Mouse (Mus musculus): ENCODE data around the gene Ctr9. TPM values are rescaled to one million over a fixed set of nuclear protein-coding genes. Genes with fewer than 3 reads are reported as not detected.

The Ctr9 gene
- polyA plus RNA-seq, 1 experiment: 21.2 TPM

DNA sequence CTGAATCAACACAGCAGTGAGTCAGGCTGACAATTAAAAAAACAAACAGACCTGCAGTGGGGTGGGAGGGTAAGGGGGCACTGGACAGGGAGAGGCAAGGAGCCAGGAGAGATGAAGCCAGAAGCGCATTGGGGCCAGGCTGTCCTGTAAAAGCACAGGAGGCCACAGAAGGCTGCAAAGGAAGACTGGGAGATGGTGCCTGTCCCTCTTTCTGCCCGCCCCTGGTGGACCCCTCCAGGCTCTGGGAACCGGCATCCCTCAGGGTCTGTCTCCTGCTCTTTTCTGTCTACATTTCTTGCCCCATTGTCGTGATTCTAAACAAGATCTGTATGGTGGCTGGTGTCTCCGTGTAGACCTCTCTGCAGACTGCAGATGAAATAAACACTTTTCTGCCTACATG is 13.0 kb upstream of the Ctr9 start:
- no peak overlapping the region for H3K4me3 ChIP-seq (replicated peaks; ENCODE audit: control insufficient read depth, low read depth, low read length)
- peaks cover 5% of the 10 kb centered on the region for H3K4me1 ChIP-seq (ENCODE audit: control insufficient read depth, insufficient read depth, low read length)
- H3K27ac ChIP-seq (ENCODE audit: control insufficient read depth, insufficient read depth, low read depth, low read length, poor library complexity): no peak overlapping the region
- WGBS: 85% methylated on average over 5 of the region's 5 CpGs
- TF ChIP-seq CTCF (IDR thresholded peaks at IDR 0.05; ENCODE audit: control insufficient read depth, insufficient read depth, low read length) (no peak), POLR2A (IDR thresholded peaks at IDR 0.05; ENCODE audit: borderline replicate concordance, control insufficient read depth, low read depth, low read length) (no peak)

DNA sequence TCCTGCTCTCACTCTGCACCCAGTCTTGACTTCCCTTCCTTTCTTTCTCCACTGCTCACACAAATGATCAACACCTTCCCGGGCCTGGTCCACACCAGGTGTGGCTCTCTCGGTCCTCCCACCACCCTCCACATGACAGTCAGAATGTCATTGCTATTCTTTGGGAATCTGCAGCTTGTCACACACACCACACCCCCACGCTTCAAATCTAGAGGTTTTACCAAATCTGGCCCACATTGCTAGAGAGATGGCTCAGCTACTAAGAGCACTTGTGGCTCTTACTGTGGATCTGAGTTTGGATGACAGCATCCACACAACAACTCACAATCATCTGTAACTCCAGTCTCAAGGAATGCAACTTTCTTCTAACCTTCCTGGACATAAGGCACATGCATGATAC is 11.8 kb upstream of the Ctr9 start:
- Histone ChIP-seq H3K4me3 (replicated peaks; ENCODE audit: control insufficient read depth, low read depth, low read length) (no peak overlapping the region), H3K27ac (ENCODE audit: control insufficient read depth, insufficient read depth, low read depth, low read length, poor library complexity) (no peak overlapping the region), H3K4me1 (ENCODE audit: control insufficient read depth, insufficient read depth, low read length) (peaks cover 5% of the 10 kb centered on the region)
- 72% methylated on average over 3 of the region's 3 CpGs for WGBS
- TF ChIP-seq CTCF (IDR thresholded peaks at IDR 0.05; ENCODE audit: control insufficient read depth, insufficient read depth, low read length): no peak
- TF ChIP-seq POLR2A (IDR thresholded peaks at IDR 0.05; ENCODE audit: borderline replicate concordance, control insufficient read depth, low read depth, low read length): no peak

DNA sequence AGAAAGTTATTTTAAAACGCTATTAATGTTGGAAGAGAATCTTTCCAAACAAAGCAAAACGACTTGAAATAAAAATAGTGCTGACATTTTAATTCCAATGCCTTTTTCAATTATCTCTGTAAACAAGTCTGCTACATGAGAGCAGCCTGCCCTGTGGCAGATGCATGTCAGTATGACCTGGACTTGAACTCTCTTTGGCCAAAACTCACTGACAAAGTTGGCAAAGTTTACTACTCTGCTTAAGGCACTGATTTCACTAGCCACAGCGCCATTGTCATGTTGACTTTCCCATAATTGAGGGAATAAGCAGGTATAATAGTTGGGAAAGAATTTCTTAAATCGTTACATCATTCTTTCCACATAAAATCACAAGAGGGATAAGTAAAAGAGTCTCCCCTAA is 7.9 kb upstream of the Ctr9 start:
- no peaks in the 10 kb centered on the region; the same call in 1 of the 2 replicates for H3K4me1 ChIP-seq (ENCODE audit: control insufficient read depth, insufficient read depth, low read length)
- 77% methylated on average over 4 of the region's 4 CpGs for WGBS
- no peak overlapping the region for H3K27ac ChIP-seq (ENCODE audit: control insufficient read depth, insufficient read depth, low read depth, low read length, poor library complexity)
- TF ChIP-seq CTCF (IDR thresholded peaks at IDR 0.05; ENCODE audit: control insufficient read depth, insufficient read depth, low read length): no peak
- TF ChIP-seq POLR2A (IDR thresholded peaks at IDR 0.05; ENCODE audit: borderline replicate concordance, control insufficient read depth, low read depth, low read length): no peak
- no peak overlapping the region for H3K4me3 ChIP-seq (replicated peaks; ENCODE audit: control insufficient read depth, low read depth, low read length)

DNA sequence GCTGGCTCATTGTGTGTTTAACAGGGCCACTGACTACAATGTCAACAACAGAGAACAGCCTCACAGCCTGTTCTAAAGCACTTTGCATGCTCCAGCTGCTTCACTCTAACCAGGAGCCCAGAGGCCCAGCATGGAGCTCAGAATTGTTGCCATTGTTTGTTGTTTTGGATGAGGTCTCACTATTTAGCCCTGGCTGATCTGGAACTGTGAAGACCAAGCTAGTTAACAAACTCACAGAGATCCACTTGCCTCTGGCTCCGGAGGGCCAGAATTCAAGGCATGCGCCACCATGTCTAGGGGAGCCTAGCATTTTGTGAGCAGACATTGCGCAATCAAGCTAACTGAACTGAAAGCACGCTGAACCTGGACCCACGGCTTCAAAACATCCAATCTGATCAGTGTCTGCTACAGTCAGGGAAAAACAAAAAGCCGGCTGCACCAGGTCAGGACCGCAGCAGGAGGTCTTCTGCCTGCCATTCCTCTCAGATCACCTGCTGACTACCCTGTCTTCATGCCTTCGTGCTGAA is 4.6 kb upstream of the Ctr9 start:
- H3K4me1 ChIP-seq (ENCODE audit: control insufficient read depth, insufficient read depth, low read length): no peaks in the 10 kb centered on the region; the same call in 1 of the 2 replicates
- TF ChIP-seq CTCF (IDR thresholded peaks at IDR 0.05; ENCODE audit: control insufficient read depth, insufficient read depth, low read length) (no peak), POLR2A (IDR thresholded peaks at IDR 0.05; ENCODE audit: borderline replicate concordance, control insufficient read depth, low read depth, low read length) (no peak)
- no peak overlapping the region for H3K27ac ChIP-seq (ENCODE audit: control insufficient read depth, insufficient read depth, low read depth, low read length, poor library complexity)
- H3K4me3 ChIP-seq (replicated peaks; ENCODE audit: control insufficient read depth, low read depth, low read length): peak overlapping the region; percentile 11
- WGBS: 46% methylated on average over 8 of the region's 8 CpGs

DNA sequence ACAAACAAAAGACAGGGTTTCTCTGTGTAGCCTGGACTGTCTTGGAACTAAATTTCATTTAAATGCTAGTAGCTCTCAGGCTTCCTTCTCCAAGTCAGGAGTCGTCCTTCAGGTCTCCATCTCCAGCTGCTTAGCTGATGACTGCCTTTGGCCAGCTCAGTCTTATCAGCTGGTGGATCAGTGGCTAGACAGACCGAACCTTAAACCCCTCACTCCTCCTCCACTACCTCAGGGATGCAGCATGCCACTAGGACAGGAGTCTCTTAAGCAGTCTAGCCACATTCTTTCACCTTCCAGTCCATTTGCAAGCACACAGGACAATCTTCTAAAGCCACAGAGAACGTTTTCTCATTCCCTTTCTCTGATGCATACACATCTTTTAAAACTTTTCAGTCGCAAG is 3.8 kb upstream of the Ctr9 start:
- WGBS: 55% methylated on average over 4 of the region's 4 CpGs
- H3K4me1 ChIP-seq (ENCODE audit: control insufficient read depth, insufficient read depth, low read length): no peaks in the 10 kb centered on the region; the same call in 1 of the 2 replicates
- H3K4me3 ChIP-seq (replicated peaks; ENCODE audit: control insufficient read depth, low read depth, low read length): no peak overlapping the region
- H3K27ac ChIP-seq (ENCODE audit: control insufficient read depth, insufficient read depth, low read depth, low read length, poor library complexity): no peak overlapping the region
- TF ChIP-seq POLR2A (IDR thresholded peaks at IDR 0.05; ENCODE audit: borderline replicate concordance, control insufficient read depth, low read depth, low read length): no peak
- no peak for TF ChIP-seq CTCF (IDR thresholded peaks at IDR 0.05; ENCODE audit: control insufficient read depth, insufficient read depth, low read length)

DNA sequence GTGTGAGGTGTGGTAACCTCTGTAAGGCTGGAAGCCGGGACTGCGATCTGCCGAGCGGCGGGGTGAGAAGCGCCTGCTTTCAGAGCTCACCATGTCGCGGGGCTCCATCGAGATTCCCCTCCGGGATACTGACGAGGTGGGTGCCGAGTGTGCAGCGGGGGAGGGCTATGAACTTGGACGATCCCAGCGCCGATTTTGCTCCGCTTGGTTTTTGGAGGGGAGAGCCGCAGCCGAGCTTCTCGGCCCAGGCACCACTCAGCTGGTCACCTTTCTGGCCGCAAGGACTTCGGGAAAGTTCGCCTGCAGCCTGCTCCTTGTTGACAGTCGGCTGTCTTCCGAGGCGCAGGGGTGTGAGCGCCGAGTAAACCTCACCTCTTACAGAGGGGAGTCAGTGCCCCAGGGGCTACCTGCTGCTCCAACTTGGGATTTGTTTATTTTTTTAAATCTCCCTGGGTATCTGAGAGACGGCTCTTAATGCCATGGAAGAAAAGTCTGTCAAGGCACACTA is 349 bp downstream of the Ctr9 start:
- under 1% methylated on average over 29 of the region's 29 CpGs for WGBS
- no peak for TF ChIP-seq CTCF (IDR thresholded peaks at IDR 0.05; ENCODE audit: control insufficient read depth, insufficient read depth, low read length)
- no peak for TF ChIP-seq POLR2A (IDR thresholded peaks at IDR 0.05; ENCODE audit: borderline replicate concordance, control insufficient read depth, low read depth, low read length)

DNA sequence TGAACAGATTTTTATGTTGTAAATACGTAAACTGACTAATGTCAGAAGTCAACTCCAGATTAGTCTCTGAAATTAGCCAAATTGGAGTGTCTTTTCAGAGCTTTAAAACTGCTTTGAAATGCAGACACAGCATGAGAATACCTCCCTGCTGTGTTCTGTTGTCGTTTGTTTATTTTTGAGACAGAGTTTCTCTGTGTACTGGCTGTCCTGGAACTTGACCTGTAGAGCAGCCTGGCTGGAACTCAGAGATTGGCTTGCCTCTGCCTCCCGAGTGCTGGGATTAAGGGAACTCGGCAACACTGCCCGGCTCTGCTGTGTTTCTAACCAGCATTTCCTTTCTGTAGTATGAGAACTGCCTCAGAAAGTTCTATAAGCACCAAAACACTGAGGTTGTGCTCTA is 20.2 kb downstream of the Ctr9 start:
- no peaks in the 10 kb centered on the region for H3K4me1 ChIP-seq (ENCODE audit: control insufficient read depth, insufficient read depth, low read length)
- 94% methylated on average over 5 of the region's 5 CpGs for WGBS
- no peak overlapping the region for H3K27ac ChIP-seq (ENCODE audit: control insufficient read depth, insufficient read depth, low read depth, low read length, poor library complexity)
- TF ChIP-seq CTCF (IDR thresholded peaks at IDR 0.05; ENCODE audit: control insufficient read depth, insufficient read depth, low read length) (no peak), POLR2A (IDR thresholded peaks at IDR 0.05; ENCODE audit: borderline replicate concordance, control insufficient read depth, low read depth, low read length) (no peak)
- H3K4me3 ChIP-seq (replicated peaks; ENCODE audit: control insufficient read depth, low read depth, low read length): no peak overlapping the region

More for the DNA sequence above, 349 bp downstream of the Ctr9 start:
- peak overlapping the region; percentile 90 for H3K27ac ChIP-seq (ENCODE audit: control insufficient read depth, insufficient read depth, low read depth, low read length, poor library complexity)
- no peaks in the 10 kb centered on the region; the same call in 1 of the 2 replicates for H3K4me1 ChIP-seq (ENCODE audit: control insufficient read depth, insufficient read depth, low read length)
- H3K4me3 ChIP-seq (replicated peaks; ENCODE audit: control insufficient read depth, low read depth, low read length): peak overlapping the region; percentile 80

DNA sequence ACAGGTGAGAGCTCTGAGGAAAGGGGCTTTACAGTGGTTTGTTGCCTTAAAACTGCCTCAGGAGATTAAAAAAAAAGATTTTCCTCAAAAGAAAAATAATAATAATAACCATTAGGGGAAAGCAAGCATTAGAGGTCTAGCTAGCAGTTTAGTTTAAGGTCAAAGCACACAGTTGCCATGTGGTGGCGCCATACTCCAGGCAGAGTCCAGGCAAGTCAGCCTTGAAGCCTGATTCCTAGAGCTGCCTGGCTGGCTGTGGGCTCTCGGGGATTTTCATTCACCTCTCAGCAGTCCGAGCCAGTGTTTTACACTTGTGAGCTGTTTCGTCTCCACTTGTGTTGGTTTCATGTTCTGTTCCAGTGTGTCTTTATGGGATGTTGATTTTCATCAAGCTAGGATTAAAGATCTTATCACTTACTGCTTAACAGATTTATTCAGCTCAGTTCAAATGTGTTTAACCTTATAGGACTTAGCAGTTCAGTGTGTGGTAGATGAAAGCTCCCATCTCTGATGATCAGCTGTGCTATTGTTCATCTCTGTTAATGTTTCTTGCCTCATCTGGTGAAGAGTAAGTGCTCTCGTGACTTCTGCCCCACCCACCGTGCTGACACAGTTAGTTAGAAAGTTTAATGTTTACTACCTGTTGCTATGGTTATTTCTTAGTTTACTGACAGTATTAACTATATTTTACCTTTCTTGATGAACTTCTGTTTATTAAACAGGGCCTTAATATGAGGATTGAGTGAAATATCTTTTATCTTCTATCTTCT is 21.1 kb downstream of the Ctr9 start:
- H3K27ac ChIP-seq (ENCODE audit: control insufficient read depth, insufficient read depth, low read depth, low read length, poor library complexity): no peak overlapping the region
- no peaks in the 10 kb centered on the region for H3K4me1 ChIP-seq (ENCODE audit: control insufficient read depth, insufficient read depth, low read length)
- TF ChIP-seq CTCF (IDR thresholded peaks at IDR 0.05; ENCODE audit: control insufficient read depth, insufficient read depth, low read length): peak; percentile 93
- TF ChIP-seq POLR2A (IDR thresholded peaks at IDR 0.05; ENCODE audit: borderline replicate concordance, control insufficient read depth, low read depth, low read length): no peak
- no peak overlapping the region for H3K4me3 ChIP-seq (replicated peaks; ENCODE audit: control insufficient read depth, low read depth, low read length)
- WGBS: 63% methylated on average over 6 of the region's 6 CpGs

Data from bone marrow, adult 2 months (tissue).